Mouse (Mus musculus) fat pad, adult 2 months (tissue): ENCODE measurements at regions not wholly inside any gene's neighbourhood (a gene's known extent, or its start where the extent isn't known, plus 50 kb on each side); places are given as distances from the start of the nearest gene placed in this dataset.

Experiments used
- DNase-seq: peaks from one replicate; pipeline ENCODE4 v3.0.0-alpha.2; 2011; ENCODE audit warnings: low read depth, low spot score; ENCODE audit errors: extremely low read depth

- DNase-seq = no peak
These were observed 181.4 kb upstream of the Gas1 start for GRCm38 (mm10) chr13:60358408-60359060.

GRCm38 (mm10) chr13:60364778-60365672 lies 187.9 kb upstream of the Gas1 start:
- no peak for DNase-seq

- no peak for DNase-seq
These were observed 192.1 kb upstream of the Gas1 start for GRCm38 (mm10) chr13:60369216-60369615.

- DNase-seq = peak; percentile 25
These were observed 194.5 kb upstream of the Gas1 start for GRCm38 (mm10) chr13:60371656-60372055.

- no peak for DNase-seq
These were observed 199.5 kb upstream of the Gas1 start for GRCm38 (mm10) chr13:60376705-60377104.

GRCm38 (mm10) chr13:60382855-60383254 lies 205.7 kb upstream of the Gas1 start:
- no peak for DNase-seq

- DNase-seq = no peak
These were observed 202.9 kb upstream of the Dapk1 start for GRCm38 (mm10) chr13:60398836-60399235.

- no peak for DNase-seq
These were observed 200.8 kb upstream of the Dapk1 start for GRCm38 (mm10) chr13:60400764-60401487.

GRCm38 (mm10) chr13:60403471-60403870 lies 198.3 kb upstream of the Dapk1 start:
- no peak for DNase-seq

- DNase-seq = no peak
These were observed 194.4 kb upstream of the Dapk1 start for GRCm38 (mm10) chr13:60407344-60407743.

GRCm38 (mm10) chr13:60409706-60410502 lies 191.8 kb upstream of the Dapk1 start:
- DNase-seq = no peak

- DNase-seq = no peak
These were observed 185.7 kb upstream of the Dapk1 start for GRCm38 (mm10) chr13:60416024-60416423.

GRCm38 (mm10) chr13:60417015-60417414 lies 184.7 kb upstream of the Dapk1 start:
- DNase-seq = no peak

GRCm38 (mm10) chr13:60417436-60418158 lies 184.2 kb upstream of the Dapk1 start:
- peak; percentile 90 for DNase-seq

- DNase-seq = no peak
These were observed 181.4 kb upstream of the Dapk1 start for GRCm38 (mm10) chr13:60420386-60420785.

- no peak for DNase-seq
These were observed 180.7 kb upstream of the Dapk1 start for GRCm38 (mm10) chr13:60420842-60421696.

- DNase-seq = no peak
These were observed 177.5 kb upstream of the Dapk1 start for GRCm38 (mm10) chr13:60424267-60424666.

GRCm38 (mm10) chr13:60425140-60425539 lies 176.6 kb upstream of the Dapk1 start:
- no peak for DNase-seq

- no peak for DNase-seq
These were observed 176.2 kb upstream of the Dapk1 start for GRCm38 (mm10) chr13:60425556-60425955.
